Mouse (Mus musculus) heart, adult 2 months (tissue): Measurements from ENCODE around the gene Synpo2. TPM values are rescaled to one million over a fixed set of nuclear protein-coding genes. Genes with fewer than 3 reads are reported as not detected.

ENCODE experiments used
- DNase-seq, 2 experiments: peaks; one replicate each; pipeline ENCODE4 v3.0.0; 2021
- H3K27ac ChIP-seq: fragments of 200-600 bp; 2 replicates; pipeline ENCODE4 v1.8.1; 2022
- H3K27me3 ChIP-seq: fragments of 200-500 bp; 2 replicates; pipeline ENCODE4 v1.6.1; 2012; ENCODE audit warnings: mild to moderate bottlenecking, low read length, inconsistent platforms, mixed read lengths; ENCODE audit not compliant: control insufficient read depth, insufficient read depth
- H3K36me3 ChIP-seq: fragments of 200-500 bp; 2 replicates; pipeline ENCODE4 v1.6.1; 2012; ENCODE audit warnings: low read length, inconsistent platforms; ENCODE audit not compliant: control insufficient read depth, insufficient read depth
- H3K4me1 ChIP-seq: fragments of 200-500 bp; 2 replicates; pipeline ENCODE4 v1.6.1; 2011; ENCODE audit warnings: low read length; ENCODE audit not compliant: control insufficient read depth, insufficient read depth
- H3K4me3 ChIP-seq: fragments of 200-600 bp; 2 replicates; pipeline ENCODE4 v1.8.1; 2022
- H3K79me2 ChIP-seq: fragments of 200-500 bp; replicated peaks from 2 replicates; pipeline ENCODE4 v1.6.1; 2012; ENCODE audit warnings: mild to moderate bottlenecking, inconsistent platforms, low read length, moderate library complexity, mixed read lengths; ENCODE audit not compliant: control insufficient read depth, insufficient read depth
- H3K9ac ChIP-seq: fragments of 200-500 bp; 2 replicates; pipeline ENCODE4 v1.6.1; 2012; ENCODE audit warnings: low read depth, mild to moderate bottlenecking, control low read depth, inconsistent platforms, low read length, mixed read lengths
- CTCF ChIP-seq: fragments of 200-600 bp; IDR thresholded peaks from 2 replicates; pipeline ENCODE4 v1.8.1; 2022; ENCODE audit warnings: antibody characterized with exemption, mild to moderate bottlenecking, moderate library complexity
- EP300 ChIP-seq: fragments of 200-500 bp; IDR thresholded peaks from 2 replicates; pipeline ENCODE4 v1.6.1; 2011; ENCODE audit warnings: low read depth, low read length, control low read depth; ENCODE audit not compliant: insufficient read depth
- POLR2A ChIP-seq: fragments of 200-500 bp; IDR thresholded peaks from 2 replicates; pipeline ENCODE4 v1.6.1; 2011; ENCODE audit warnings: mild to moderate bottlenecking, low read depth, low read length, control low read depth; ENCODE audit not compliant: insufficient read depth
- WGBS: fragments of 180-500 bp; shearing (Covaris S2); methylation state at CpG from one replicate; pipeline ENCODE4 v1.1.7; 2018; 5-methylcytosine and 5-hydroxymethylcytosine counted together
- intact Hi-C: fragments of 180-260 bp; cut with DNase I; formaldehyde crosslinking; loops from one replicate; pipeline ENCODE4 v1.15.1; 2025
- polyA plus RNA-seq: library from polyadenylated mRNA; depleted of rRNA; stranded (reverse); fragments of >200 nt; gene quantifications from 2 replicates; pipeline ENCODE4 v1.2.3, GENCODE M21; 2012
- total RNA-seq, 2 experiments: library from RNA; stranded (reverse); gene quantifications; 2 replicates each; pipeline ENCODE4 v1.2.3; 2021

Synpo2 gene
- total and polyA plus RNA-seq, 3 experiments: 19.3 to 97.5 (median 85.8) TPM

DNA sequence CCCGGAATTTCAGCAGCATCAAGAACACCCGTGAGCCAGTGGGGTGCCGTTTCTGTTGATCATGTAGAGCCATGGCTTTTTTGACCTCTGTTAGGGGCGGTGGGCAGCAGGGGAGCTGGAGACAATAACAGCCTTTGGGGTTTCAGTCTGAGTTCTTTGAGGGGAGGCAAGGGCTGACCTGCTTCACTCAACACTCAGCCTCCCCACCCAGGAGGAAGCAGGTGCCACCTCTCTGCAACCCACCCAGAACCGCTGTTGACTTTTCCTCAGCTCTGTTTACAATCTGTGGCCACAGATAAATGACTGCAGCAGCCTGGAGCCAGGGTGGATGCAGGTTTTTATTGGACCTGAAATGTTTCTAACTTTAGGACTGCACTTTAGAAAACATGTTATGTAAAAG is 171.8 kb downstream of the Synpo2 start:
- Histone ChIP-seq H3K79me2 (no peaks in the 10 kb centered on the region), H3K27ac (no peak overlapping the region), H3K36me3 (no peaks in the 10 kb centered on the region), H3K4me3 (no peak overlapping the region), H3K9ac (no peak overlapping the region), H3K4me1 (no peaks in the 10 kb centered on the region; the same call in 1 of the 2 replicates), H3K27me3 (no peaks in the 10 kb centered on the region)
- no peak for TF ChIP-seq POLR2A
- TF ChIP-seq CTCF: no peak
- no peak for TF ChIP-seq EP300
- no peak for DNase-seq
- WGBS: 53% methylated on average over 5 of the region's 5 CpGs
- intact Hi-C loops: no loop called here

- Histone ChIP-seq H3K9ac (no peak overlapping the region), H3K79me2 (no peaks in the 10 kb centered on the region), H3K36me3 (no peaks in the 10 kb centered on the region), H3K4me3 (no peak overlapping the region), H3K4me1 (no peaks in the 10 kb centered on the region), H3K27ac (no peak overlapping the region), H3K27me3 (no peaks in the 10 kb centered on the region)
- intact Hi-C loops: no loop called here
- TF ChIP-seq CTCF (no peak), EP300 (no peak), POLR2A (no peak)
- DNase-seq: no peak
- WGBS: 65% methylated on average over 2 of the region's 2 CpGs
Measured at GRCm38 (mm10) chr3:123061931-123062330, 174.0 kb downstream of the Synpo2 start.

GRCm38 (mm10) chr3:123058832-123059231 is 177.1 kb downstream of the Synpo2 start:
- 94% methylated on average over 1 of the region's 1 CpGs for WGBS
- TF ChIP-seq POLR2A (no peak), CTCF (no peak), EP300 (no peak)
- Histone ChIP-seq H3K79me2 (no peaks in the 10 kb centered on the region), H3K9ac (no peak overlapping the region), H3K27me3 (no peaks in the 10 kb centered on the region), H3K4me3 (no peak overlapping the region), H3K4me1 (no peaks in the 10 kb centered on the region), H3K36me3 (no peaks in the 10 kb centered on the region), H3K27ac (no peak overlapping the region)
- intact Hi-C loops: no loop called here
- DNase-seq: no peak

DNA sequence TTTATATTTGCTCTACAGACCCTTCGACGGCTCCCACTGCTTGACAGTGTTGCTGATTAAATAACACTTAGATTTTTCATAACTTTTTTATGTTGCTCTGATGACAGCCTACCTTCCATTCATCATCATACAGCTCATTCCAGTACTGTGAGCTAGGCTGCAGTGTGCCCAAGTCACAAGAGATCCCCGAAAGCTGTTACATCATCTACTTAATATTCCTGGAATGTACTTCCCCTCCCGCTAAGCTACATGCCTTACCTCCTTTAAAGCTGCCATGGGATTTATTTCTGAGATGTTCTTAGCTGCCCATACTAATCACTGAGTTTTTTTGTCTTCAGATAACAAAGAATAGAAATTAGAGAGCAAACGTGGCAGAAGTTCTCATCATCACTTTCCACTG is 181.8 kb downstream of the Synpo2 start:
- H3K27me3 ChIP-seq: no peaks in the 10 kb centered on the region
- H3K27ac ChIP-seq: no peak overlapping the region

GRCm38 (mm10) chr3:123053192-123053938 is 182.6 kb downstream of the Synpo2 start:
- H3K27me3 ChIP-seq: no peaks in the 10 kb centered on the region
- WGBS: 59% methylated on average over 8 of the region's 8 CpGs
- no peak overlapping the region for H3K9ac ChIP-seq
- intact Hi-C loops: no loop called here
- no peaks in the 10 kb centered on the region for H3K4me1 ChIP-seq
- H3K36me3 ChIP-seq: no peaks in the 10 kb centered on the region
- H3K79me2 ChIP-seq: no peaks in the 10 kb centered on the region
- no peak for DNase-seq
- TF ChIP-seq POLR2A (no peak), CTCF (no peak)
- no peak overlapping the region for H3K27ac ChIP-seq
- H3K4me3 ChIP-seq: no peak overlapping the region

More for the DNA sequence above, 181.8 kb downstream of the Synpo2 start:
- Histone ChIP-seq H3K36me3 (no peaks in the 10 kb centered on the region), H3K4me3 (no peak overlapping the region), H3K4me1 (no peaks in the 10 kb centered on the region), H3K9ac (no peak overlapping the region), H3K79me2 (no peaks in the 10 kb centered on the region)
- TF ChIP-seq CTCF (no peak), POLR2A (no peak), EP300 (no peak)
- DNase-seq: no peak
- 58% methylated on average over 5 of the region's 5 CpGs for WGBS
- intact Hi-C loops: no loop called here

GRCm38 (mm10) chr3:123042308-123042707 is 193.6 kb downstream of the Synpo2 start:
- H3K27ac ChIP-seq: no peak overlapping the region
- H3K9ac ChIP-seq: no peak overlapping the region
- no peaks in the 10 kb centered on the region for H3K79me2 ChIP-seq
- no peaks in the 10 kb centered on the region for H3K36me3 ChIP-seq
- TF ChIP-seq CTCF: no peak
- no peak for TF ChIP-seq EP300
- no peak for TF ChIP-seq POLR2A
- no peak overlapping the region for H3K4me3 ChIP-seq
- WGBS: 88% methylated on average over 1 of the region's 1 CpGs
- no peaks in the 10 kb centered on the region for H3K27me3 ChIP-seq
- DNase-seq: no peak
- no peaks in the 10 kb centered on the region for H3K4me1 ChIP-seq
- intact Hi-C loops: no loop called here
